Mouse (Mus musculus): ENCODE results near the gene Dcaf17. TPM values are rescaled to one million over a fixed set of nuclear protein-coding genes. Genes with fewer than 3 reads are reported as not detected.

Dcaf17 gene
- polyA plus RNA-seq, 1 experiment from 2014 or later = 7.1 TPM

Other genes with a start within 250 kb of the Dcaf17 start
- 57.5 to 101 TPM (median 66.5 TPM) in 3 replicates for gene Tlk1, start 229.6 kb upstream of the Dcaf17 start, polyA plus RNA-seq (2018)
- gene Mettl8, start 255 bp downstream of the Dcaf17 start, polyA plus RNA-seq (2018) = 8.9 to 12.9 TPM (median 9.9 TPM) in 3 replicates
- gene Cybrd1, start 62.6 kb downstream of the Dcaf17 start, polyA plus RNA-seq (2018) = 0.06 TPM in 1 of 3 replicates, not detected in the others
- gene Dync1i2, start 156.4 kb downstream of the Dcaf17 start, polyA plus RNA-seq (2018) = 168 to 235 TPM (median 216 TPM) in 3 replicates

Data from macrophage (primary cell).